Mouse (Mus musculus) olfactory bulb, adult 2 months (tissue): ENCODE measurements around the gene Sdha.

ENCODE experiments used
- CTCF ChIP-seq: fragments of 200-500 bp; IDR thresholded peaks from 2 replicates; pipeline ENCODE4 v1.5.1; 2012; ENCODE audit warnings: low read depth, mild to moderate bottlenecking, low read length, moderate library complexity; ENCODE audit not compliant: insufficient read depth
- POLR2A ChIP-seq: fragments of 200-500 bp; IDR thresholded peaks from 2 replicates; pipeline ENCODE4 v1.6.1; 2012; ENCODE audit warnings: mild to moderate bottlenecking, low read depth, low read length, moderate library complexity; ENCODE audit not compliant: insufficient read depth

- no peak for TF ChIP-seq CTCF
- TF ChIP-seq POLR2A = no peak
These were observed 20.8 kb downstream of the Sdha start for GRCm38 (mm10) chr13:74329321-74329720.
